Mouse (Mus musculus) kidney, postnatal 25 days (tissue): ENCODE data around the gene Kmo.

ENCODE experiments used
- DNase-seq, 2 experiments: peaks; one replicate each; pipeline ENCODE4 v3.0.0; 2021; ENCODE audit warnings: mixed read lengths in 2 of 2

Gene Kmo

DNA sequence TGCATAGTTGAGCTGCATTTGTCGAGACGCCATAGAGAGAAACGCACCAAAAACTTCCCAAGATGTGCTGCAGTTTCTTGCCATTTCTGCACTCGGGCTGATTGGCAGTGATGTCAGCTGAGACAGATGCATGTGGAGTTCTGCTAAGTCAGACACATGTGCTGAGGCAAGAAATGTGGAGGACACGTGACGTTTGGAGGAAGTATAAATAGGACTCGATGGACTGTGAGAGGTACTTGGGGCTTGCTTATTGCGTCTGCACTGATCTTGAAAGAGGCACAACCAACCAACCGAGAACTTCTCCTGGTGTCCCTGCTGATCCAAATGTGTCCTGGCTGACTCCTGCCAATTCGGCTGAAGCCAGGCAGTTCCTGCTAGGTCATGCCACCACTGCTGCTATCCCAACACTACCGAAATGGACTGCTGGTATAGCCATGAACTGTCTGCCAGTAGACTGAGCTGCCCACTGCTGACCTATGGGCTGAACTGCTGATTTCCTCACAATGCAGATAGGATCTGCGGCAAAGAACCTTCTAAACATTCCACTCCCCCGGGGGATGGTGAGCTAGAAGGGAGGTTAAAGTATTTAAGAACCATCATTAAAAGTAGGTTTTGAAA is at the start of gene Kmo:
Kmo (plus strand) TSS at position 568 of the 618 bp plus-strand sequence.
- DNase-seq, result no peak

DNA sequence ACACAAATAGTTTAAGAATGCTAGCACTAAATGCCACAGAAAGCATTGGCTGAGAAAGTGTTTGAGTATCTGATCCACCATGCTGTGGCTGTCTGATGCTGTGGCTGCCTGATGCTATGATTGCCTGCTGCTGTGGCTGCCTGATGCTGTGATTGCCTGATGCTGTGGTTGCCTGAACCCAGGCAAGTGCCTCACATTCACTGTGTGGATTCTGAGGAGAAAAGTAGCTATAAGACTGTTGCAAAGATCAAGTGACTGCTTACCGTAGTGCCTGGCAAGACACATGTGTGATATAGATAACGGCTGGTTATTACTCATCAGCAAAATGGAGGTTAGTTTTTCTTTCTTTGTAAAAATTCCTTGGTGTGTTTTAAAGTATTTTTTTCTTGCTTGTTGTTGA is 46.1 kb upstream of the Kmo start:
- DNase-seq, result no peak

DNA sequence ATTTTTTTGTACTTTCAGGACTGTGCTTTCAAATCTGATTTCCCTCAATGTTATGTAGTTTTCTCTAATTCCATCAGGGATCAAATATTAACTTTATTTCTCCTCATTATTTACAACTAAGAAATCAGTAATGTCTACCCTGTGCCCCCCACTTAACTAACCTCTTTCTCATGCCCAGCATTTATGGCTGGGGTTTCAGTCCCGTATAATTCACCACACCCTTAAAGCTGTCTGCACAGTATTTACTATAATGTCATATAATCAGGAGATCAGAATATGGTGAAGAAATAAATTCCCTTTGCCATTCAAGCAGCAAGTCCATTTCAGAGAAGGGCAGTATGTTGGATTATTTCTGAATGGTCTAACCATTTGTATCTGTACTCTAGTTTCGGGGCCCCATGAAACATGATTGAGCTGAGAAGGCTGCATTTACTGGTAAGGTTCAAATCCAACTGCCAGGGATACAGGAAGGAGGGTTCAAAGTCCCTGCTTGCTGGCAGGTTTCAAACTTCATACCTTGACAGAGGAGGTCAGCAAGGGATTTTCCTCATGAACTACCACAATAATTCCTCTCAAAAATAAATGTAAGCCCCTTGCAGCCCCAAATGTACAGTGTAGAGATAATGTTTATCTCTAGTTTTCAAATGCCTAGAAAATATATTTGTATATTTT is 41.6 kb upstream of the Kmo start:
- DNase-seq, result no peak

DNA sequence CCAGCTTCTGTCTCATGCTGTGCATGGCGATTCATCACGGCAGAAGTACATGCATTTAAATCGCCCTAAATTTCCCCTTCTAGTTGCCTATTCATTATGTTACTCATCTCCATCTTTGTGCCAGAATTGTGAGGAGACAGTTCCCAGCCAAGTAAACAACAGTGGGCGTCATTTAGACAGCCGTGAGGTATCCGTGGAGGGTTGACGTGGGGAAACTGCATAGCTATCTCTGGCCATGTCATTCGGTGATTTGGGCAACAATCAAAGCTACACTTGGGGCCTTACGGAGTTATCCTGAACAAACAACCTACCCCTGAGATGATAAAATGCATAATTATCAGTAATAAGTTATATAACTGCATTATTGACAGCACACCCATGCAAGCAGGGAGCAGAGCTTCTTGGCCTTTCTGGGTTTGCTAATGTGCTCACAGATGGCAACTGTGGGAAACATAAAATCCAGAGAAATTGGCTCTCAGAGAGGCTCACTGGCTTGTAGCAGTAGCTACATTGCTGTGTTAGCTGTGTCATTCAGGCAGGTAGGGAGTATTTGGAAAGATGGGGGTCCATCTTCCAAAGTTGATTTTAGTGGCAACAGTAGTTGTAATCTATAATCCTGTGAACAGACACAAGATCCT is 40.5 kb upstream of the Kmo start:
- DNase-seq, result no peak

- DNase-seq, result no peak
These were observed 39.8 kb upstream of the Kmo start for GRCm38 (mm10) chr1:175580346-175580745.

DNA sequence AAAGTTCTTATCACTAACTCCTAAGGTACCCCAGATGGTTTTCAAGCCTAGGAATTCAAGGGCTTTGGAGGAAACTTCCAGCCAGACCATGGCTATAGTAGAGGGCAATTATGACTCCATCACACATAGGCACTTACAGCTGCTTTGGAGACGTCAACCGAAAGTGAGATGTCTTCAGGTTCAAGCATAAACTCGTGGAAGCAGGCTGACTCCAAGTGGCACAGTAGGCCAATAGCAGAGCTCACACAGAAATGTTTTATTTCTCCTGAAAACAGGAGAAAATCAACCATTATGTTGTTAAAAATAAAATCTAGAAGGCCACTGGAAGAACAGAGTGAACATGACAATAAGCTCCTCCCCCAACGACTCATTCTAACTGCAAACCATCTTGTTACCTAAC is 37.4 kb upstream of the Kmo start:
- DNase-seq, result no peak

- DNase-seq, result no peak
These were observed 34.9 kb upstream of the Kmo start for GRCm38 (mm10) chr1:175585267-175585666.

GRCm38 (mm10) chr1:175586656-175587055 is 33.5 kb upstream of the Kmo start:
- DNase-seq, result no peak

DNA sequence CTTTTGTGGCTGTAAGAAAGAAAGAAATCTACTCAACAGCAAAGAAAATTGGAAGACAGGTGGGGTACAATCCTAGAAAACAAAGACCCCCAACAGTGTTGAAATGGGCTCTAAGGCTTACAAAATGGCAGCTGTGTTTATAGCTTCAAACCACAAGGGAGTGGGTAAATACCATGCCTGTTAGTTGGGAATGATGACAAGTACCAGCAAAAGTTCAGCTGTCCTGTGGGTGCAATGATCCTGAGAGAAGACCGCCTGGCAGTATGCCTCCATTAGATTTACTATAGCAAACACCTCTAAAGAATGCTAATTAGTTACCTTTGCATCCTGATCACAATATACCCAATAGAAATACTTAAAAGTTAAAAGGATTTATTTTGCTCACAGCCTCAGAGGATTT is 27.3 kb upstream of the Kmo start:
- DNase-seq, result no peak

- DNase-seq, result peak; percentile 11 to 43
These were observed 17.9 kb upstream of the Kmo start for GRCm38 (mm10) chr1:175602231-175602630.

GRCm38 (mm10) chr1:175603390-175603789 is 16.8 kb upstream of the Kmo start:
- no peak for DNase-seq

DNA sequence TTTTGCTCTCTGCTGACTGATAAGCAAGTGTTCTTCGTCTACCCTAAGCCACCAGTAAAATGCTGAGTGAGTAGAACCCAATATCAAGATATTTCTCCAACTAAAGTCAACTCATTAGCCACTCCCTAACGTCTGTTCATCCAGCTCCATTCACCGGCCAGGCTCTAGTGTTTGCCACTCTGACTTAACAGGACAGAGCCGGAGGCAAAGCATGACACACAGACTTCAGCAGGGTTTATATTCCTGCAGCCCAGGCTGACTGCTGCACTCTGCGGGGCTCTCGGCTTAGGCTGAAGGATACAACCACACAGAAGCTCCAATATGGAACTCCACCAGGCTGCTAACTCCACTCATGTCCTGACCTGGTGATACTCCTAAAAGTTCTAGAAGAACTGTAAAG is 12.9 kb upstream of the Kmo start:
- no peak for DNase-seq

GRCm38 (mm10) chr1:175607838-175608585 is 12.2 kb upstream of the Kmo start:
- no peak for DNase-seq

DNA sequence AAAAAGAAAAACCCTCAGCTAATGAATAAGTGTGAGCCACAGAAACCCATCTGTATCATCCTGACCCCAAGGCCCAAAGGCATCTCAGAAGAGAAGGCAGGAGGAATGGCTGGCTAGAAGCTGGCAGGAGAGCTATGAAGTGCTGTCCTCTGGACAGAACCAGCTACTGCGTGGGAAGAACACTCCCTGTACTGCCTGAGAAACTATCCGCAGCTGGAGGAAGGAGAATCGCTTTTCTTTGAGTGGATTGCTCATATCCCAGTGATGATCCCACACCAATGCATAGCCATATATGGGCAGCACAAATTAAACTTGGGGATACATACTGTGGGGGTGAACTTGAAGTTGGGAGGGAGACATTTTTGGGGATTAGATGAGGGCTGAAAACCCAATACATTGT is 11.5 kb upstream of the Kmo start:
- no peak for DNase-seq

- DNase-seq, result no peak
These were observed 5.2 kb upstream of the Kmo start for GRCm38 (mm10) chr1:175614992-175615391.

GRCm38 (mm10) chr1:175623656-175624055 is 3.5 kb downstream of the Kmo start:
- no peak for DNase-seq

DNA sequence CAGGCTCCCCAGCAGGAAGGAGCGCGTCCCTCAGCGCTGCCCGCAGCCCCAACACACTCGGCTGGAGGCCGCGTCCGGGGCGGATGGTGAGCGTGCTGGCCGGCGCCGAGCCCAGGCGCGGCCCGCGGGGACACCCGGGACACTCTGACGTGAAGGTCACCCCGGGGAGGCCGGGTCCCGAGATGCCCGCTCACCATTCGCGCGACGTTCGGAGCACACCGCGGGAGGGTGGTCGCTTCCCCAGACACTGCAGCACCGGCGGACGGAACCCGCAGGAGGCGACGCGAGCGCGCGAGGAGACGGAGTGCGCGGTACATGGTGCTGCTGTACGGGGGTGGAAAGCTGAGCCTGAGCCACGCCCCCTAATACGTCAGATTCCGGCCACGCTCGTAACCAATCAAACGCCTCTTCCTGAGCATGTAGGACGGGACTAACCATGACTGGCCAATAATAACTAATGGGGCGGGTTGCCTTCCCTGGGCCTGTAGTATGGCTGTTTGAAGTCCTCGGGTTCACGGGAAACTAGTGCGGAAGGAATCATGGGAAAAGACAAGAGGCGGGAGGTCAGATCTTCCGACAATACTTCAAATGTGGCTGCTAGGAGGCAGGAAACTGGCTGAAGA is 5.2 kb downstream of the Kmo start, which contains the start of gene Fh1:
Fh1 (minus strand) TSS at position 379 of the 623 bp plus-strand sequence.
- peak; percentile 97 to 98 for DNase-seq

GRCm38 (mm10) chr1:175625990-175626692 is 6.0 kb downstream of the Kmo start:
- DNase-seq, result peak; percentile 35 to 44

DNA sequence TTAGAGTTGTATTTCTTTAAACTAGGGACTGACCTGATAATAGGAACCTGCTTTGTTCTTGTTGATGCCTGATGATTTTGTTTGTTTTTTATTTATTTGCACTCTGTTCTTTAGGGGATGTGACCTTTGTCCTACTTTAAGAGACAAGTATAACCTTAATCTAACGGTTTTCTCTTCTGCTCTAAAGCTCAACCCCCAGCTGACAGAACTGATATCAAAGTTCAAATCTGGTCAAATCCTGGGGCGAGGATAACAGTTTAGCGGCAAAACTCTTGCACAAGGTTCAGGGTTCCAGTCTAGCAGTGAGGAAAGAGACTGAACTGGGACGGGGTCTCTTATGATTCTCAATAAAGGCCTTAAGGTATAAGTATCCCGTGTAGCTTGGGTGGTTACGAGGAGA is 9.1 kb downstream of the Kmo start:
- DNase-seq, result no peak

GRCm38 (mm10) chr1:175630345-175630744 is 10.2 kb downstream of the Kmo start:
- DNase-seq, result no peak

DNA sequence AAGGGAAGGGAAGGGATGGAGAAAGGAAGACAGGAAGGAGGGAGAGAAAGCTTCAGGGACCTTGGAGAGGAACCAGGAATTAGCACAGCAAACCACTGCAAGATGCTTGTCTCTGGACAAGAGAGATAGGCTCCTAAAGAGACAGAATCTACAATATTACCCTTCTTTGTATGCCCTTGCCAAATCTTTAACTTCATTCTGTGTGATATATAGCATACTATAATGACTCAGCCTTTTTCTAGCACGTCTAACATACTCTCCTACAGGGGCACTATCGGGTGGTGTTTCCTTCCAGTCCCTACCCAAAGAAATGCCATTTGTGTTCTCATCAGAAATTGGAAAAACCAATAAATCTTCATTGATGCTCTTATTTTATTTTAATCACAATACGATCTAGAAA is 10.9 kb downstream of the Kmo start:
- no peak for DNase-seq

DNA sequence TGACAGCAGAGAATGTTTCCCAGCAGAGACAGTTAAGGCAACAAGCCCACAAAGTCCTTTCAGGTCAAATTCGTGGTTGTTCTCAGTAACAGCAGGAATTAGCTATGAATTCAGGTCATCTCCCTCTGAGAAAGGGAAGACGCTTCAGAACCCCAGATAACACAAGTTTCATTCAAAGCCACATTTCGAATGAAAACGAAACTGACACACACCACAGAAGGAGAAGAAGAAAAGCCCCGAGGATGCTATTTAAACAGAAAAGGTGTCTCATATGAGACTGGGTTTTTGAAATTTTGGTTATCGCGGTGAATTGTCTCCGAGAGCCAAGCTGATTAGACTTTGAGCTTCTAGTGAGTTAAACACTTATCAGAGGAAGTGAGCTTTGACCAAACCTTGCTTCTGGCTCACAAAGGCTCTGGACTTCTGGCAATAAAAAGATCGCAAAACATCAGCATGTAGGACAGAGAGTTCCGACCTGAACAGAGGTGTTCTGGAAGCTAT is 11.6 kb downstream of the Kmo start:
- peak; percentile 51 to 54 for DNase-seq
